Mouse (Mus musculus) limb, embryonic 14.5 days (tissue): ENCODE data around the gene Celsr1. TPM values are rescaled to one million over a fixed set of nuclear protein-coding genes. Genes with fewer than 3 reads are reported as not detected.

Source experiments
- ATAC-seq: fragments of 200-750 bp; cut with Nextera tagmentation; 2 replicates; pipeline ENCODE4 v1.8.0; 2017; ENCODE audit warnings: low read depth, moderate number of reproducible peaks, moderate TSS enrichment; ENCODE audit not compliant: low FRiP score
- DNase-seq: peaks from one replicate; pipeline ENCODE4 v3.0.0-alpha.2; 2015; ENCODE audit warnings: low spot score
- H3K27ac ChIP-seq: fragments of 300-500 bp; sonication (generic); replicated peaks from 2 replicates; pipeline ENCODE4 v1.5.1; 2014; ENCODE audit warnings: low read depth, mild to moderate bottlenecking, low read length, moderate library complexity, mixed read lengths
- H3K27me3 ChIP-seq: fragments of 300-500 bp; sonication (generic); 2 replicates; pipeline ENCODE4 v1.6.1; 2014; ENCODE audit warnings: low read length, mixed read lengths; ENCODE audit not compliant: control insufficient read depth, insufficient read depth
- H3K36me3 ChIP-seq: fragments of 300-500 bp; sonication (generic); 2 replicates; pipeline ENCODE4 v1.6.1; 2014; ENCODE audit warnings: mild to moderate bottlenecking, low read length, moderate library complexity, mixed read lengths; ENCODE audit not compliant: control insufficient read depth, insufficient read depth
- H3K4me1 ChIP-seq: fragments of 300-500 bp; sonication (generic); 2 replicates; pipeline ENCODE4 v1.6.1; 2014; ENCODE audit warnings: antibody characterized with exemption, low read length, mixed read lengths; ENCODE audit not compliant: control insufficient read depth, insufficient read depth
- H3K4me2 ChIP-seq: fragments of 300-500 bp; sonication (generic); replicated peaks from 2 replicates; pipeline ENCODE4 v1.6.1; 2014; ENCODE audit warnings: low read depth, mild to moderate bottlenecking, low read length, moderate library complexity; ENCODE audit not compliant: severe bottlenecking
- H3K4me3 ChIP-seq: fragments of 300-500 bp; sonication (generic); replicated peaks from 2 replicates; pipeline ENCODE4 v1.5.1; 2014; ENCODE audit warnings: low read length
- H3K9ac ChIP-seq: fragments of 300-500 bp; sonication (generic); 2 replicates; pipeline ENCODE4 v1.6.1; 2014; ENCODE audit warnings: mild to moderate bottlenecking, low read depth, low read length, moderate library complexity; ENCODE audit not compliant: severe bottlenecking
- H3K9me3 ChIP-seq: fragments of 300-500 bp; sonication (generic); 2 replicates; pipeline ENCODE4 v1.6.1; 2016; ENCODE audit warnings: low read length; ENCODE audit not compliant: control insufficient read depth
- POLR2A ChIP-seq: fragments of 200-500 bp; IDR thresholded peaks from 2 replicates; pipeline ENCODE4 v1.8.0; 2012; ENCODE audit warnings: inconsistent platforms, mild to moderate bottlenecking, moderate library complexity, borderline replicate concordance; ENCODE audit not compliant: insufficient read depth, insufficient read length; ENCODE audit errors: extremely low read depth
- WGBS: fragments of 180-500 bp; shearing (Covaris S2); extraction: QIAGEN DNeasy Blood & Tissue Kit; methylation state at CpG from one replicate; pipeline ENCODE4 v1.1.7; 2014; 5-methylcytosine and 5-hydroxymethylcytosine counted together
- polyA plus RNA-seq, 2 experiments: library from polyadenylated mRNA; depleted of rRNA in 1 of 2; stranded (reverse) in 1 of 2; unstranded in 1 of 2; fragments of >200 nt; fragmentation: Nextera tagmentation in 1 of 2; extraction: Ambion mirVana in 1 of 2; gene quantifications; 2 replicates each; pipeline versions ENCODE4 v1.2.1 to v1.2.3; 2012 to 2014

The Celsr1 gene
- polyA plus RNA-seq, 2 experiments = 6.5 to 11.8 TPM

DNA sequence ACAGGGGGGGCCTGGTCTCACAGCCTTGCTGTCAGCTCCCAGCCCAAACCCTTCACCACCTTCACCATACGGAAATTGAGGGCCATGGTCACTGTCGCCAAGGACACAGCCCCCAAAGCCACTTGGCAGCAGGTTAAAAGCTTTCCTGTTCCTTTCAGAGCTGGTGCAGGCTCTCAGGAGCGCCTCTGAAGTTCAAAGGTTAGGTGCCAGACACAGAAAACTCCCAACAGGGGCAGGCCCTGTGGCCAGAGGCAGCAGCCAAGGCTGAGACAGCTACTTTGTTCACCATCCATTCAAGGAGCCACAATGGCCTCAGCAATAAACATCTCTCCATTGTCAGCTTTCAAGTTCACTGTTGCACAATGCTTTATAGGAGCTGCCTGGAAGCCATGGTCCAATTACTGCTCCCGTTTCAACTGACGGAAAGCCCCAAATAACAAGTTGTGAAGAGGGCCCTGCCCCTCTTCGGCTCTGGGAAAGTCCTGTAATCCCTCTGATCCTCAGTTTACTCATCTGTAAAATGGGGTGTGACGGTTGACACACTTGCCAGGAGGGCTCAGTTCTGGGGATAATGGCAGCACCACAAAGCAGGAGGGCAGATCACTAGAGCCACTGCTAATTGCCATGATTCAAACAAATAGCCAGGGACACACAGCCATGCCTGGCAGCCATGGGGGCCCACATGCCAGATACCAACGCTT is 114.2 kb downstream of the Celsr1 start:
- Histone ChIP-seq H3K4me2 (no peak overlapping the region), H3K9ac (no peak overlapping the region), H3K9me3 (no peaks in the 10 kb centered on the region), H3K27ac (no peak overlapping the region), H3K36me3 (0 out of 2 replicates have a peak, but pooled peaks cover 6% of the 10 kb centered on the region), H3K4me3 (no peak overlapping the region), H3K4me1 (no peaks in the 10 kb centered on the region), H3K27me3 (no peaks in the 10 kb centered on the region)
- ATAC-seq = no peak
- DNase-seq = no peak
- no peak for TF ChIP-seq POLR2A
- 57% methylated on average over 8 of the region's 8 CpGs for whole genome bisulfite sequencing

DNA sequence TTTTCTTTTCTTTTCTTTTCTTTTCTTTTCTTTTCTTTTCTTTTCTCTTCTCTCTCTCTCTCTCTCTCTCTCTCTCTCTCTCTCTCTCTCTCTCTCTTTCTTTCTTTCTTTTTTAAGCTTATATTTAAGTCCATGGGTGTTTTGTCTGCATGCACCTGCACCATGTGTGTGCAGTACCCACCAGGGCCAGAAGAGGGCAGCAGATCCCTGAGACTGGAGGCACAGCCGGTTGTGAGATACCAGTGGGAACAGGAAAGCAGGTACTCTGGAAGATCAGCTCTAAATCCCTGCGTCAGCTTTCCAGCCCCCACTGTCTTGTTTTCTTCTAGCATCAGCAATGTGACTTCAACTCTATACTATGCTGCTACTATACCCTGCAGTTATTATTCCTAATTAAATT is 120.0 kb downstream of the Celsr1 start:
- Histone ChIP-seq H3K9me3 (no peaks in the 10 kb centered on the region), H3K9ac (no peak overlapping the region), H3K27me3 (no peaks in the 10 kb centered on the region), H3K36me3 (no peaks in the 10 kb centered on the region; the same call in 1 of the 2 replicates), H3K4me2 (no peak overlapping the region), H3K27ac (no peak overlapping the region), H3K4me3 (no peak overlapping the region), H3K4me1 (no peaks in the 10 kb centered on the region)
- ATAC-seq (no peak), DNase-seq (no peak)
- TF ChIP-seq POLR2A = no peak
- 39% methylated on average over 2 of the region's 2 CpGs for WGBS

DNA sequence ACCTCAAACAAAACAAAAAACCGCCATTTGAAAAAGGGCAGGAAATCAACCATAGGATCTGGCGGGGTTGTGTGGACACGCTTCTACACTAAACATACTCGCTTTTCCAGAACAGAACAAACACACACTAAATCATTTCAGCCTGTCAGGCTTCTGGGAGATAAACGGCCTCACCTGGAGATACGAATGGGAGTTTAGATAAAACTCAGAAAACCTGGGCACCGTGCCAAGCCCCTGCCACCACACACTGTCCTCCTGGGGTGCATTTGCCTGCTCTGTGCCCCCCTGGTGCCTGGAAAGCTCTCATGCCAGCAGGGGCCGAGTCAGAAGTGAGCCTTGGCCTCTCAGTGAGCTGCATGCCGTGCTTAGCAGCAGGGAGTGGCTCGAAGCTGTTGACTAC is 123.6 kb downstream of the Celsr1 start:
- no peak for TF ChIP-seq POLR2A
- H3K4me3 ChIP-seq = no peak overlapping the region
- H3K4me1 ChIP-seq = no peaks in the 10 kb centered on the region
- no peaks in the 10 kb centered on the region for H3K27me3 ChIP-seq
- ATAC-seq = no peak
- no peak overlapping the region for H3K27ac ChIP-seq
- DNase-seq = peak; percentile 34
- WGBS = 50% methylated on average over 10 of the region's 10 CpGs
- no peaks in the 10 kb centered on the region for H3K9me3 ChIP-seq
- peak overlapping the region; percentile 12; the same call in 1 of the 2 replicates for H3K9ac ChIP-seq
- H3K4me2 ChIP-seq = no peak overlapping the region
- peaks cover 5% of the 10 kb centered on the region; the same call in 1 of the 2 replicates for H3K36me3 ChIP-seq

DNA sequence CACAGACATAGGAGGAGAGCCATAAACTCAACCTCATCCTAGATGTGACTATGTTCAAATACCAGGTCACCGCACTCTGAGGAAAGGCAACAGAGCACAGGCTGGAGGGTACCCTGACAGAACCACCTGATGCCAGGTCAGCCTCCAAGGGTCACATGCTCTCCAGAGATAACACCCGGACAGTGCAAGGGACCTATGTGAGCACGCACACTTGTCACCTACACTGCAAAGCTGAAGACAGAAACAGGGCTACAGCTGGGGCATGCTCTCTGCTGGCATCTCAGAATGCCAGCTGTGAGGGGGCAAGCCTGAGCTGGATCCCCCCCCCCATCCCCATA is 124.1 kb downstream of the Celsr1 start:
- H3K27me3 ChIP-seq = no peaks in the 10 kb centered on the region
- no peaks in the 10 kb centered on the region for H3K9me3 ChIP-seq
- no peak for TF ChIP-seq POLR2A
- H3K4me2 ChIP-seq = no peak overlapping the region
- H3K27ac ChIP-seq = no peak overlapping the region
- 78% methylated on average over 3 of the region's 3 CpGs for WGBS
- DNase-seq (no peak), ATAC-seq (no peak)
- no peak overlapping the region for H3K4me3 ChIP-seq
- H3K9ac ChIP-seq = no peak overlapping the region
- H3K4me1 ChIP-seq = no peaks in the 10 kb centered on the region
- peaks cover 5% of the 10 kb centered on the region; the same call in 1 of the 2 replicates for H3K36me3 ChIP-seq

DNA sequence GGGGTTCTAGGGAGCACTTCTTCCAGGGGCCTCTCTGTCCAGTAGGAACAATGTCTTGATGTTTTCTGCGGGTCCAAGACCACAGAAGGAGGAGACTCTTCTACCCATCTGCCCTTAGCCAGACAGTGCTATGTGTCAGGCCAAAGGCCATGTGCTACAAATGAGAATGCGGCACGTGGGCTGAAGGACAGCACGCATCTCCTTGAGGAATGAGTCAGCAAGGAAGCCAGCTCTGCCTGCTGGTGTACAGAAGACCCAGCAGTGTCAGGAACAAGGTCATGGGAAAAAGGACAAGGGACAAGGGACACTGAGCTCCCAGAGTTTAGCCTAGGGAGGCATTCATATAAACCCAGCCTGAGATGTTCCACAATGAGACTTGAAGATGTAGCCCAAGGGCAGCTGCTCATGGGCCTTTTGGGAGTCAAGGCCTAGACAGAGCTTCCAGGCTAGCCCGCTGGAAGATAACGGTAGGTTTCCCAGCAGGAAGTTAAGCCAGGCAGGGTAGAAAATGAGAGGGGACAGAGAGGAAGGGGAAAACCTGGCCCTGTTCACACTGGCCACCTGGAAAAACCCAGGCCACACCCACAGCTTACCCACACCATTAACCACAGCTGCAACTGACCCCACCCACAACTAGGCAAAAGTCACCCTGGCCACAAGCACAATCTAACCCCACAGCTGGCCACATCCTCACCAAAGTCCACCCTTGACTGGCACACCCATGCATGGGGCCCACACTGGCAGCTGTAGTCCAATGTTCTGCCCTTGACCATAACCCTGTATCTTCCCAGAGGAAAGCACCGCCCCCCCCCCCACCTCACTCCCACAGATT is 124.7 kb downstream of the Celsr1 start:
- TF ChIP-seq POLR2A = no peak
- Histone ChIP-seq H3K4me3 (no peak overlapping the region), H3K9me3 (no peaks in the 10 kb centered on the region), H3K27ac (no peak overlapping the region), H3K9ac (no peak overlapping the region), H3K27me3 (no peaks in the 10 kb centered on the region), H3K4me1 (no peaks in the 10 kb centered on the region), H3K36me3 (peaks cover 5% of the 10 kb centered on the region; the same call in 1 of the 2 replicates), H3K4me2 (no peak overlapping the region)
- ATAC-seq (no peak), DNase-seq (no peak)
- 85% methylated on average over 7 of the region's 7 CpGs for WGBS
